Mouse (Mus musculus) left cerebral cortex, adult 18-20 months (tissue): ENCODE measurements around the gene Ankle2. TPM values are rescaled to one million over a fixed set of nuclear protein-coding genes. Genes with fewer than 3 reads are reported as not detected.
A peak's percentile ranks its signal among the peaks of the same experiment; 100 is the strongest.

Source experiments
- DNase-seq, 2 experiments: peaks; one replicate each; pipeline ENCODE4 v3.0.0; 2021 to 2022; ENCODE audit warnings: low spot score in 2 of 2, mixed read lengths in 1 of 2
- total RNA-seq, 2 experiments: library from RNA; stranded (reverse); gene quantifications; 2 replicates each; pipeline ENCODE4 v1.2.3; 2021

Gene Ankle2
- total RNA-seq, 2 experiments from 2014 or later, result 41.8 to 45.2 TPM

DNA sequence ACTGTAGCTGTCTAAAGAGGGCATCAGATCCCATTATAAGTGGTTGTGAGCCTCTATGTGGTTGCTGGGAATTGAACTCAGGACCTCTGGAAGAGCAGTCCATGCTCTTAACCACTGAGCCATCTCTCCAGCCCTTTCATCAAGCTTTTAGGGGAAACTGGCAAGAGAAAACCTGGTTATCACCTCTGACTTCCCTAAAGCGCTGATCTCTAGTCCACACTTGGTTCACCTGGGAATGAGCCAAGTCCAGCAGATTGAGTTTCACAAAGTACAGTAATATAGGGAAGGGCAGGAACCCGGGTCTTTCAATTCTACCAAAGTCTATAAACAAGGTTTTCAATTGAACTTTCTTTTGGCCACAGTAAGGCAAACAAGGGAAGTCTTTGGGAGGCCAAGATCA, 51.2 kb downstream of the Ankle2 start:
- DNase-seq, result no peak

DNA sequence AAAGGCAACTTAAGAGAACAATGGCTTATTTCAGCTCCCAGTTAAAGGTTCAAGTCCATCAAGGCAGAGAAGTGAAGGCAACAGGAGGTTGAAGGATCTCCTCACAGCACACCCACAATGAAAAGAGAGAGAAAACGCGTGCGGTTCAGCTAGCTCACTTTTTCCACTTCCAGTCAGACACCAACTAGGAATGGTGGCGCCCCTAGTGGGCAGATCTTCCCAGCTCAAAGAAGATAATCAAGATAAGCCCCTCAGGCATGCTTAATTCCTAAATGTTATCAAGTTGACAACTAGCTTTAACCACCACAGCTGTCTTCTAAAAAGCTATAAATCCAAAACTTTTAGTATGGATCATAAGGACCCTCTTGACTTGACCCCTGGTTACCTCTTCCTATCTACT, 53.7 kb downstream of the Ankle2 start:
- peak in 1 of 2 experiments; percentile 35 for DNase-seq

DNA sequence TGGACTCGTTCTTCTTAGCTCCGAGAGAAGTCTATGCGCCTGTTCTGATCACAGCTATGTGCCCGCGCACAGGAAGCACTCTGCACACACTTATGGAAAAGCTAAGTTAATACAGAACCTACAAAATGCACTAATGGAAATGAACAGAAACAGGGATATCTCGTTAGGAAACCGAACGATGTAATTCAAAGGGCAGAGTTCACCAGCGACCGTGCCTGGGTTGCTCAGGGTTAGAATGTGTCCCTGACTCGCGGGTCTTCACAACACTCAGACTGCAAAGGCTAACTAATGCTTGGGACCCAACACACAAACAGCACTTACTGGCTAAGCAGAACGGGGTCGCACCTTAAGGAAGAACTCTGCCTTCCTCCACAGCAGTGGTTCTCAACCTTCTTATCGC, 54.4 kb downstream of the Ankle2 start:
- no peak for DNase-seq

DNA sequence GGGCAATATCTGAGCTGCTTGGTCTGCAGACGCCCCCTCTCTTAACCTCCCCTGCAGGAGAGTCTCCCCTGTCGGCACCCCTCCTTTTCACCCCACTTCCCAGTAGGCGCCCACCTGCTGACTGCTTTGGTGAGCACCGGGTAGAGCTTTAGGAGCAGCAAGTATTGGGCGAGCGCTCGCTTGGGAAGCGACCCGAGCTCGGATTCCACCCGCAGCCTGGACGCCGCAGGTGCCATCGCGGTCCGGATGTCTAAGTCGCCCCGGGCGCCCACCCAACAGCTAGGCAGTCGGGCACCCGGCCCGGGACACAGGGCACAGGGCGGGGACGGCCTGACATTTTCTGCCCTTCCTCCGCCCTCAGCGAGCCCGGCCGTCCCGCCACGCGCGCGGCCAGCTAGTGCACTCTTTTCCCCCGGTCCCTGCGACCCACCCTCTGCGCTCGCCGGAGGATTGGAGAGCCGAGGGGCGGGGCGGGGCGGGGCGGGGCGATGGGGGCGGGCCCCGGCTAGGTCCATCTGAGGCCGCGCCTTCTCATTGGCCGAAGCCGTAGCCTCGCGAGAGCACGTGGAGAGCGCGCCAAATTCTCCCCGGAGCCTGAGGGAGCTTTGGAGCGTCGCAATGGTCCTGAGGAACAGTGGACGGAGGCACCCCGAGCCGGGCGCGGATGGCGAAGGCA, 55.1 kb downstream of the Ankle2 start, which contains the start of the genes Pxmp2 and Pole:
Gene Pxmp2, minus strand, starts transcription at position 417 of the 676 bp plus-strand sequence.
Gene Pole, plus strand, starts transcription at position 537 of the 676 bp plus-strand sequence.
- DNase-seq, result peak; percentile 79 to 86

DNA sequence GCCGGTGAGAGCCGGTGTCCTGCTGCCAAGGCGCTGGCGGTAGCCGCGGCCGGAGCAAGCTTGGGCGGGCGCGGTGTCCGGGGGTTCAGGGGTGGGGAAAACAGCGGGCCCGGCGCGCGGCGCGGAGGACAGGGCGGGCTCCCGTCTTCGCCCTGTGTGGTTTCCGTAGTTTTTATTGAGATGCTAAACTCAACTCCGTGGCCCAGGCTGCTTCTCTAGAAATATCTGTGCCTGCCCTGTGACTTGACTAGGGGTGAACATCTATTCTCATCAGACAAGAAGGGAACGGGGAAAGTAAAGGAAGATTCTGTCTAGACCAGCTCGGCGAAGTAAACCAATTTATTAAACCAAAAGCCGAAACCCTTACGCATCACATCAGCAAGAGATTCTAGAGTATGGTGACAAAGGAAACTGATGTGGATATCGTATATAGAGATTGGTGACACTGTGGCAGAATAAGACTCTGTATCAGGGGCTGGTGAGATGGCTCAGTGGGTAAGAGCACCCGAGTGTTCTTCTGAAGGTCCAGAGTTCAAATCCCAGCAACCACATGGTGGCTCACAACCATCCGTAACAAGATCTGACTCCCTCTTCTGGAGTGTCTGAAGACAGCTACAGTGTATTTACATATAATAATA, 55.8 kb downstream of the Ankle2 start:
- DNase-seq, result no peak

DNA sequence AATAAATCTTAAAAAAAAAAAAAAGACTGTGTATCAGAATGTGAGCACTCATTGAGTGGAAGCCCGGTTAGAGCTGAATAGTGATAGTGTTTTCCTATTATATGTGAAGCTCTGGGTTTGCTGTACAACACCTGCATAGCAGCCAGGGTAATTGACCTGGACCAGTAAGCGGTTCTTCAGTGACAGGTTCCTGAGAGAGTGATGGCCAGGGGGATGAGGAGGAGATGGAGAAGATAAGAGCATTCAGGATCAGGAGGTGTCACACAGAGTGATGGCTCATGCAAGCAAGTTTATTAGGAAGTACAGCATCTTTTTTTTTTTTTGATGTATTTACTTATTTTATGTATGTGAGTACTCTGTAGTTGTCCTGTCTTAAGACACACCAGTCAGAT, 56.3 kb downstream of the Ankle2 start:
- DNase-seq, result no peak

DNA sequence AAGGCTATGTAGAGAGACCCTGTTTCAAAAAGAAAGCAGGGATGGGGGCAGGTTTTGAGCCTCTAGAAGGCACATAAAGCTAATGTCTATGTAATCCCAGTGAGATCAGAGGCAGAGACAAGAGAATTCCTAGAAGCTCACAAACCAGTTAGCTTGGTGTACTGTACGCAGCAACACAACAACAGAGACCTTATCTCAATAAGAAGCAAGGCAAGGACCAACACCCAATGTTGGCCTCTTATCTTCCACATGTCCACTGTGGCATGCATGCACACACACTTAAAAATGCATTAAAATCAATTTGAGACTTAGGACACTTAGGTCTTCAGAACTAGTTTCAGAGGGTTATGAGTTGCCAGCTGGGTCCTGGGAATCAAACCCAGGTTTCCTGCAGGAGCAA, 60.8 kb downstream of the Ankle2 start:
- DNase-seq, result no peak

DNA sequence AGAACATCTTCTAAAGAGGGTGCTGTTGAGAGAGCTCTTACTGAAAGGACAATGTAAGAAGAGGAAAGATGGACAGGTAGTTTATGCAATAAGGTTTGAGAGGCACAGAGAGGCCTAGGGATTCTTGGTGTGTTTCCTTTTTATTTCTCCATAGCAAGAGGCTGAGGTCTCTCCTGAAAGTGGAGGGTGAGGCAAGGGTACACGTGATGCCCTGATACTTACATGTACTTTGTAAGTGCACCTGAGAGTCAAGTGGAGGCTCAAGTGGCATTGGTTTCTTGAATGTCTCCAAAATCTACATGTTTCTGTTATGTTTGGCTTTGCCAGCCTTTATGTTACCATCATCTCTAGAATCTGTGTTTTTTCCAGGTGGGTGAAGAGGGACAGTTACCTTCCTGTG, 65.8 kb downstream of the Ankle2 start:
- no peak for DNase-seq

DNA sequence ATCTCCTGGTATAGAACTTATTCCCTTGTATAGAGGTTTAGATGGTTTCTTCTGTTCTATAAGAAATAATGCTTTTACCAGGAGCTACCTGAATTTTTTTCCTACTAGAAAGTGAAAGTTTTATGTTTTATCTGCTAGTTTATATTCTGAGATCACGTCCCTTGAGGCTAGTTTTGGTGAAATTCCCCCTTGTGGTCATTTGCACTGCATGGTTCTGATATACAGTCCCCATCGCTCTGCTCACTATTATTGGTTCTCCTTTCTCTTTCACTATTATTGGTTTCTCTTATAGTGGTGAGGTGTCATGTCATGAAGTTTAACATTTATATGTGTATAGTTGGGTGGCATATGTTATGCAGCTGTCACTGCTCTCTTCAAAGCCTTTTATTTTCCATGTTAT, 69.8 kb downstream of the Ankle2 start:
- no peak for DNase-seq

Other genes with a start within 250 kb of the Ankle2 start
- 10 to 100 TPM; 45.4 to 54.8 TPM for gene Zfp932, start 234.5 kb upstream of the Ankle2 start, total RNA-seq
- gene Gm17655, start 158.5 kb upstream of the Ankle2 start, total RNA-seq, result 1 to 10 TPM; 4.0 to 6.4 TPM
- under 1 TPM; 0.40 to 0.53 TPM for gene Gm35315, start 136.6 kb upstream of the Ankle2 start, total RNA-seq
- gene Plcxd1, start 131.0 kb upstream of the Ankle2 start, total RNA-seq, result 10 to 100 TPM; 10.4 to 10.9 TPM
- gene Gtpbp6, start 122.8 kb upstream of the Ankle2 start, total RNA-seq, result 10 to 100 TPM; 81.8 to 96.5 TPM
- 10 to 100 TPM; 15.5 to 15.7 TPM for gene Zfp605, start 120.9 kb upstream of the Ankle2 start, total RNA-seq
- 10 to 100 TPM; 42.3 to 54.0 TPM for gene Chfr, start 95.2 kb upstream of the Ankle2 start, total RNA-seq
- gene Golga3, start 54.3 kb upstream of the Ankle2 start, total RNA-seq, result 10 to 100 TPM; 47.1 to 47.5 TPM
- gene Pgam5, start 38.9 kb downstream of the Ankle2 start, total RNA-seq, result 10 to 100 TPM; 55.1 to 59.2 TPM
- gene Pxmp2, start 55.2 kb downstream of the Ankle2 start, total RNA-seq, result 1 to 10 TPM; 7.9 to 9.5 TPM
- 1 to 10 TPM in 1 of 2 experiments, under 1 TPM in 1; 0.73 to 1.0 TPM for gene Pole, start 55.3 kb downstream of the Ankle2 start, total RNA-seq
- under 1 TPM in 1 of 2 experiments, not detected in 1; 0.23 TPM for gene P2rx2, start 112.2 kb downstream of the Ankle2 start, total RNA-seq
- gene Lrcol1, start 113.7 kb downstream of the Ankle2 start, total RNA-seq, result not detected
- gene Fbrsl1, start 217.5 kb downstream of the Ankle2 start, total RNA-seq, result 10 to 100 TPM; 73.8 to 80.7 TPM